Mouse (Mus musculus) liver, postnatal 0 days (tissue): ENCODE results near the gene Mettl1. TPM values are rescaled to one million over a fixed set of nuclear protein-coding genes. Genes with fewer than 3 reads are reported as not detected.
"Not testable (repeated sequence)": the region's sequence is repeated elsewhere in the genome, so short reads cannot be mapped to it uniquely, and the experiment has no call there.

Experiments
- ATAC-seq: fragments of 200-750 bp; cut with Nextera tagmentation; 2 replicates; pipeline ENCODE4 v1.8.0; 2017; ENCODE audit warnings: mild to moderate bottlenecking, moderate library complexity
- DNase-seq: peaks from one replicate; pipeline ENCODE4 v3.0.0-alpha.2; 2016
- H3K27ac ChIP-seq: fragments of 300-500 bp; sonication (generic); 2 replicates; pipeline ENCODE4 v1.5.1; 2014; ENCODE audit warnings: antibody characterized with exemption, moderate library complexity, mild to moderate bottlenecking, low read depth
- H3K27me3 ChIP-seq: fragments of 300-500 bp; sonication (generic); 2 replicates; pipeline ENCODE4 v1.6.1; 2014; ENCODE audit warnings: low read length, control low read depth, mixed read lengths; ENCODE audit not compliant: insufficient read depth
- H3K36me3 ChIP-seq: fragments of 300-500 bp; sonication (generic); replicated peaks from 2 replicates; pipeline ENCODE4 v1.6.1; 2014; ENCODE audit warnings: mild to moderate bottlenecking, control low read depth, low read length, moderate library complexity, mixed read lengths; ENCODE audit not compliant: insufficient read depth
- H3K4me1 ChIP-seq: fragments of 300-500 bp; sonication (generic); 2 replicates; pipeline ENCODE4 v1.6.1; 2014; ENCODE audit warnings: antibody characterized with exemption, mild to moderate bottlenecking, control low read depth; ENCODE audit not compliant: insufficient read depth
- H3K4me2 ChIP-seq: fragments of 300-500 bp; sonication (generic); 2 replicates; pipeline ENCODE4 v1.6.1; 2014; ENCODE audit warnings: low read depth, mild to moderate bottlenecking, low read length, moderate library complexity, mixed read lengths
- H3K4me3 ChIP-seq: fragments of 300-500 bp; sonication (generic); 2 replicates; pipeline ENCODE4 v1.5.1; 2014; ENCODE audit warnings: low read depth, low read length
- H3K9ac ChIP-seq: fragments of 300-500 bp; sonication (generic); replicated peaks from 2 replicates; pipeline ENCODE4 v1.6.1; 2014; ENCODE audit warnings: mild to moderate bottlenecking, moderate library complexity
- H3K9me3 ChIP-seq: fragments of 300-500 bp; sonication (generic); 2 replicates; pipeline ENCODE4 v1.6.1; 2016; ENCODE audit warnings: mild to moderate bottlenecking, control low read depth, low read length, mixed read lengths
- CTCF ChIP-seq: sonication (generic); IDR thresholded peaks from 2 replicates; pipeline ENCODE4 v1.5.1; 2016; ENCODE audit warnings: antibody characterized with exemption, low read depth
- EP300 ChIP-seq: IDR thresholded peaks from 2 replicates; pipeline ENCODE4 v1.6.1; 2016; ENCODE audit warnings: antibody characterized with exemption, low read depth, mild to moderate bottlenecking
- WGBS: fragments of 180-500 bp; shearing (Covaris S2); extraction: QIAGEN DNeasy Blood & Tissue Kit; methylation state at CpG from one replicate; pipeline ENCODE4 v1.1.7; 2014; ENCODE audit not compliant: insufficient replicate concordance; 5-methylcytosine and 5-hydroxymethylcytosine counted together
- polyA plus RNA-seq: library from polyadenylated mRNA; unstranded; fragments of >200 nt; fragmentation: Nextera tagmentation; extraction: Ambion mirVana; gene quantifications from 2 replicates; pipeline ENCODE4 v1.2.1, GENCODE M21; 2015

Gene Mettl1
- polyA plus RNA-seq, 1 experiment from 2014 or later, result 14.9 TPM

- H3K36me3 ChIP-seq, result no peaks in the 10 kb centered on the region
- ATAC-seq (no peak), DNase-seq (no peak)
- H3K4me3 ChIP-seq, result peak overlapping the region; percentile 67; the same call in 1 of the 2 replicates
- 10% methylated on average over 8 of the region's 8 CpGs for WGBS
- peaks cover 46% of the 10 kb centered on the region for H3K27me3 ChIP-seq
- H3K9me3 ChIP-seq, result no peaks in the 10 kb centered on the region
- peak overlapping the region; percentile 54; the same call in 1 of the 2 replicates for H3K9ac ChIP-seq
- no peak overlapping the region for H3K27ac ChIP-seq
- H3K4me2 ChIP-seq, result peak overlapping the region; percentile 98; the same call in 1 of the 2 replicates
- TF ChIP-seq CTCF (no peak), EP300 (no peak)
- H3K4me1 ChIP-seq, result peaks cover 20% of the 10 kb centered on the region
These were observed 17.5 kb downstream of the Mettl1 start for GRCm38 (mm10) chr10:127058708-127059107.

- Histone ChIP-seq H3K9ac (peak overlapping the region; percentile 54), H3K4me3 (peak overlapping the region; percentile 67), H3K27ac (no peak overlapping the region), H3K4me1 (peaks cover 23% of the 10 kb centered on the region), H3K27me3 (peaks cover 45% of the 10 kb centered on the region), H3K9me3 (no peaks in the 10 kb centered on the region), H3K4me2 (peak overlapping the region; percentile 98), H3K36me3 (no peaks in the 10 kb centered on the region)
- TF ChIP-seq CTCF (no peak), EP300 (no peak)
- WGBS, result 3% methylated on average over 12 of the region's 92 CpGs
- no peak for ATAC-seq
- DNase-seq, result peak; percentile 39
These were observed 18.2 kb downstream of the Mettl1 start for GRCm38 (mm10) chr10:127059174-127059967.

- H3K27me3 ChIP-seq, result peaks cover 39% of the 10 kb centered on the region
- 3% methylated on average over 38 of the region's 72 CpGs for WGBS
- ATAC-seq (no peak), DNase-seq (peak; percentile 70)
- peaks cover 1% of the 10 kb centered on the region; the same call in 1 of the 2 replicates for H3K36me3 ChIP-seq
- H3K4me1 ChIP-seq, result peaks cover 28% of the 10 kb centered on the region
- H3K4me3 ChIP-seq, result peak within 1 kb of the TSS; percentile 67
- peak within 1 kb of the TSS; percentile 54 for H3K9ac ChIP-seq
- H3K9me3 ChIP-seq, result no peaks in the 10 kb centered on the region
- TF ChIP-seq CTCF, result no peak
- TF ChIP-seq EP300, result no peak
- H3K27ac ChIP-seq, result no peak within 1 kb of the TSS
- H3K4me2 ChIP-seq, result peak within 1 kb of the TSS; percentile 98
These were observed 19.0 kb downstream of the Mettl1 start, which contains the start of gene March9 for GRCm38 (mm10) chr10:127059968-127060916. March9 (minus strand) TSS chr10:127060184.

DNA sequence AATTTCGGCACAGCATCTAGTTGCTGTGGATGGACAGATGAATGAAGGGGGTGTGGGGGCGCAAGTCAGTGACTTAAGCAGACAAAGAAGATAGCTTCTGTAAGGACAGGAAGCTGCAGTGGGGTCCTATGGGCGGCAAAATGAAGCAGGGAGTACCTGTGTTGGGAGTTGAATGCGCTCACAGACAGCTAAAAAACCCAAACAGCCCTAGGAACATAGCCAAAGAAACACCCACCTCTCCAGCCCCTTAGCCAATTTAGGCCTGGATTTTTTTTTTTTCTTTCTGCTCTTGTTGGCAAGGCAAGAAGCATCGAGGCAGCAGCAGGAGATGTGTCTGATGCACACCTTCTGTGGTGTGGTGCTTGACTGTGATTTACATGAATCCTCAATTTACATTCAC lies 19.9 kb downstream of the Mettl1 start:
- H3K4me2 ChIP-seq, result no peak overlapping the region
- no peak overlapping the region for H3K9ac ChIP-seq
- H3K36me3 ChIP-seq, result peaks cover 9% of the 10 kb centered on the region
- ATAC-seq (no peak), DNase-seq (no peak)
- WGBS, result 60% methylated on average over 5 of the region's 5 CpGs
- no peak overlapping the region for H3K27ac ChIP-seq
- no peak overlapping the region for H3K4me3 ChIP-seq
- H3K4me1 ChIP-seq, result peaks cover 28% of the 10 kb centered on the region
- no peaks in the 10 kb centered on the region for H3K9me3 ChIP-seq
- TF ChIP-seq CTCF (no peak), EP300 (no peak)
- H3K27me3 ChIP-seq, result peaks cover 38% of the 10 kb centered on the region

DNA sequence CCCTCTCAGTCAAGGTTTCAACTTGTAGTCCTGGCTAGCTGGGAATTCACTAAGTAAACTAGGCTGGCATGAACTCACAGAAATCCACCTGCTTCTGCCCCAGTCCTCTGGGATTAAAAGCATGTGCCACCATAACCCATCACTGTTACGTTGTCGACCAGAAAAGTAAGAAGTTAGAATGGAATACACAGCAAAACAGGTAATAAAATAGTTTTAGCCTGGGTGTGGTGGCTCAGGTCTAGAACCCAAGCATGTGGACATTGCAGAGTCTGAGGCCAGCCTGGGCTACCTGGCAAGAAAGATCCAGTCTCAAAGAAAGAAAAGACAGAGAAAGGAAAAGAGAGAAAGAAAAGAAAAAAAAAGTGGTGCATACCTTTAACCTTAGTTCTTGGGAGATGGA lies 20.3 kb downstream of the Mettl1 start:
- TF ChIP-seq EP300 (no peak), CTCF (no peak)
- no peak for DNase-seq
- Histone ChIP-seq H3K9me3 (no peaks in the 10 kb centered on the region), H3K4me1 (peaks cover 29% of the 10 kb centered on the region), H3K36me3 (peaks cover 13% of the 10 kb centered on the region), H3K27ac (no peak overlapping the region), H3K27me3 (peaks cover 38% of the 10 kb centered on the region), H3K4me2 (no peak overlapping the region), H3K9ac (no peak overlapping the region), H3K4me3 (no peak overlapping the region)
- ATAC-seq, result no peak
- 74% methylated on average over 2 of the region's 2 CpGs for WGBS

- Histone ChIP-seq H3K36me3 (peaks cover 19% of the 10 kb centered on the region), H3K27me3 (peaks cover 38% of the 10 kb centered on the region), H3K4me1 (peaks cover 35% of the 10 kb centered on the region)
- not testable (repeated sequence) for ATAC-seq, H3K27ac ChIP-seq, DNase-seq, H3K9ac ChIP-seq, H3K9me3 ChIP-seq, H3K4me2 ChIP-seq, H3K4me3 ChIP-seq
- WGBS, result 72% methylated on average over 4 of the region's 4 CpGs
These were observed 20.9 kb downstream of the Mettl1 start for GRCm38 (mm10) chr10:127062101-127062500.
